Mouse (Mus musculus) liver, adult 10 weeks (tissue): ENCODE results near the gene Ankrd7. TPM values are rescaled to one million over a fixed set of nuclear protein-coding genes. Genes with fewer than 3 reads are reported as not detected.

Experiments
- polyA plus RNA-seq: library from polyadenylated mRNA; stranded (reverse); fragments of 350-450 nt; fragmentation: Illumina TruSeq; extraction: RNeasy Lipid Tissue Mini Kit (QIAGEN cat#74804); gene quantifications from one replicate; pipeline ENCODE4 v1.2.3, GENCODE M21; 2014; ENCODE audit warnings: low read depth, low replicate concordance

Ankrd7 gene
- polyA plus RNA-seq: not detected

GRCm38 (mm10) chr6:18866018-18866417 is at the start of gene Ankrd7:
Gene Ankrd7, plus strand, starts transcription at chr6:18866318.

GRCm38 (mm10) chr6:18848051-18848701 is 17.9 kb upstream of the Ankrd7 start, which contains the start of gene Lsm8:
Gene Lsm8, plus strand, starts transcription at chr6:18848579.

Other genes starting within 250 kb of the Ankrd7 start
- 20.5 TPM for gene Lsm8, start 17.7 kb upstream of the Ankrd7 start, polyA plus RNA-seq